Mouse (Mus musculus): ENCODE results near the gene Txn2.
"Not testable (repeated sequence)": the region's sequence is repeated elsewhere in the genome, so short reads cannot be mapped to it uniquely, and the experiment has no call there.

Txn2 gene

GRCm38 (mm10) chr15:77874807-77875206 lies 54.0 kb downstream of the Txn2 start:
- DNase-seq = no peak

- DNase-seq = no peak
These were observed 54.5 kb downstream of the Txn2 start for GRCm38 (mm10) chr15:77874310-77874709.

- no peak for DNase-seq
These were observed 55.2 kb downstream of the Txn2 start for GRCm38 (mm10) chr15:77873564-77873963.

GRCm38 (mm10) chr15:77872996-77873395 lies 55.8 kb downstream of the Txn2 start:
- DNase-seq = no peak

GRCm38 (mm10) chr15:77868340-77868739 lies 60.5 kb downstream of the Txn2 start:
- no peak for DNase-seq

- DNase-seq = not testable (repeated sequence)
These were observed 61.4 kb downstream of the Txn2 start for GRCm38 (mm10) chr15:77867231-77867968.

- DNase-seq = no peak
These were observed 62.1 kb downstream of the Txn2 start for GRCm38 (mm10) chr15:77866583-77867220.

All from thymus, postnatal 25 days (tissue).